Mouse (Mus musculus) frontal cortex, adult 2 months (tissue): ENCODE measurements at regions not wholly inside any gene's neighbourhood (a gene's known extent, or its start where the extent isn't known, plus 50 kb on each side); places are given as distances from the start of the nearest gene placed in this dataset.

ENCODE experiments used
- DNase-seq, 2 experiments: peaks; one replicate each; pipeline ENCODE4 v3.0.0; 2022; ENCODE audit warnings: low spot score in 1 of 2; ENCODE audit errors: extremely low spot score in 1 of 2

GRCm38 (mm10) chr6:36645415-36645814, 164.6 kb downstream of the Ptn start:
- no peak for DNase-seq

GRCm38 (mm10) chr6:36644880-36645279, 165.1 kb downstream of the Ptn start:
- DNase-seq, result no peak

GRCm38 (mm10) chr6:36637031-36637430, 173.0 kb downstream of the Ptn start:
- DNase-seq, result no peak

- no peak for DNase-seq
Observed at GRCm38 (mm10) chr6:36627648-36628047, 182.4 kb downstream of the Ptn start.

- peak; percentile 43 to 62 for DNase-seq
Observed at GRCm38 (mm10) chr6:36608281-36608970, 201.6 kb downstream of the Ptn start.

- peak in 1 of 2 experiments; percentile 18 for DNase-seq
Observed at GRCm38 (mm10) chr6:36605578-36606205, 204.3 kb downstream of the Ptn start.

GRCm38 (mm10) chr6:36604802-36605201, 205.2 kb downstream of the Ptn start:
- DNase-seq, result peak; percentile 70 to 84

GRCm38 (mm10) chr6:36596574-36596973, 208.7 kb downstream of the Chrm2 start:
- peak in 1 of 2 experiments; percentile 25 for DNase-seq

- DNase-seq, result peak in 1 of 2 experiments; percentile 25
Observed at GRCm38 (mm10) chr6:36590881-36591630, 203.2 kb downstream of the Chrm2 start.

GRCm38 (mm10) chr6:36581043-36581442, 193.2 kb downstream of the Chrm2 start:
- DNase-seq, result peak in 1 of 2 experiments; percentile 18
